Mouse (Mus musculus) heart, postnatal 4 days (tissue): ENCODE data around the gene Aatf. TPM values are rescaled to one million over a fixed set of nuclear protein-coding genes. Genes with fewer than 3 reads are reported as not detected.

Experiments used
- DNase-seq: peaks from one replicate; pipeline ENCODE4 v3.0.0; 2021
- total RNA-seq, 2 experiments: library from RNA; stranded (reverse); gene quantifications; 2 replicates each; pipeline ENCODE4 v1.2.3; 2021

Aatf gene
- total RNA-seq, 2 experiments from 2014 or later = 15.2 to 18.8 TPM

DNA sequence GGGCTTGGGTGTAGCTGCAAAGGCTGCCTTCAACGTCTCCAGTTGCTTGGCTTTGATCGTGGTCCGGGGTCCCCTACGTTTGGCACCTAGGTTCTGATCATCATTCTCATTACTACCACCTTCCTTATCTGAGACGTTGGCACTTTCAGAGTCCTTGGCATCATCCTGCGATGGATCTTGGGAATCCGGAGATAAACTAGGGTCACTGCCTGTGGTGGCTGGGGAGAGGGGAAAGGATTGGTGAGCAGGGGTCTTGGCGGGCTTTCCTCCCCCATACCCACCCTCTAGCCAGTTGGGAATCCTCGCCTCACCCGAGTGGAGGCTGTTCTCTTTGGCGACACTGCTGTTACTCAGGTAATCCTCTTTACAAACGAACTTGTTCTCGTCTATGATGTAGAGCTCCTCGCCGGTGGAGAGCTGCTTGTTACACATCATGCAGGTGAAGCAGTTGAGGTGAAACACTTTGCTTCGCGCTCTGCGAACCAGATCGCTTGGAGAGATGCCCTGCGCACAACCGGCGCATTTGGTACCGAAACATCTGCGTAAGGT, 8.5 kb upstream of the Aatf start:
- DNase-seq = no peak

DNA sequence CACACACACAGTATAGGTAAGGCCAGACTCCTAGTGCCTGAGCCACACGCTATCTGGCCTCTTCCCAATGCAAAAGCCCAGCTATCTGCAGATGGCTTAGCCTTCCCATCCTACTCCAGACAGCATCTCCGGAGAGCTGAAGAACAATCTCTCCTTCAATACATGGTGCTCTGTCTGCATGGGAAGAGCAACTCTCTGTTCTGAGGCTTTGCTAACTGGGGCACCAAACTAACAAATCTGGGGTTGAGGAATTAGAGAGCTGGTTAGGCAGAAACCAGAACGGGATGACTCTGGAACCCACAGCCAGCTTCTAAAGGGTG, 7.7 kb upstream of the Aatf start:
- no peak for DNase-seq

DNA sequence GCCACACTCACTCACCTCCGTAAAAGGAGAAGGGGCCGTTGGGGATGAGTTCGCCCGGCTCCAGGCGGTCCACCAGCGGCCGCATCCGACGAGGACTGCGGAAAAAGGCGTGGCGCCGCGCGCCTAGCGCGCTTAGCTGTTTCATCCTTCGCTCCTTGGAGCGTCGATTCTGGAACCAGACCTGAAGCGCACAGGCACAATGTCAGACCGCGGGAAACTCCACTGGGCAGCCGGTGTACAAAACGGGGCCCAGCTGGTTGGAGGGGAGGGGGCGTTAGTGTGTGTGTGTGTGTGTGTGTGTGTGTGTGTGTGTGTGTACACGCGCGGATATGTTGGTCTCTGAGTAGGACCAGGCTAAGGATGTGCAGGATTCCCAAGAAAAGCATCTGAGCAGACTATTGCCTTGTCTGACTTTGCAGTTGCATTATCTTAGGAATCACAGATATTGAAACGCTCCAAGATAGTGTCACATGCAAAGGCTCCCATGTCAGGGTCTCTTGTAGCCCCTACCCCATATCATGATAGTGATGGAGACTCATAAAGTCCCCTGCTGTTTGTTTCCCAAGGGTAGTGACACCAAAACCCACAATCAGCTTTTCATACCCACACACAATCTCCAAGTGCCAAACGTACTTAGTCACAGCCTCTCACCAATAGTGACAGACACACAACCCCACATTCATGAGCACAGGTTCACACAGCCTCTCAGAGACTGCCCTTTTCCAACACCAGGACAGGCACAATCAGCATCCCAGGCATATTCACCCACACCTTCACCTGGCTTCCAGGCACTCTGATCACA, 7.1 kb upstream of the Aatf start:
- no peak for DNase-seq

DNA sequence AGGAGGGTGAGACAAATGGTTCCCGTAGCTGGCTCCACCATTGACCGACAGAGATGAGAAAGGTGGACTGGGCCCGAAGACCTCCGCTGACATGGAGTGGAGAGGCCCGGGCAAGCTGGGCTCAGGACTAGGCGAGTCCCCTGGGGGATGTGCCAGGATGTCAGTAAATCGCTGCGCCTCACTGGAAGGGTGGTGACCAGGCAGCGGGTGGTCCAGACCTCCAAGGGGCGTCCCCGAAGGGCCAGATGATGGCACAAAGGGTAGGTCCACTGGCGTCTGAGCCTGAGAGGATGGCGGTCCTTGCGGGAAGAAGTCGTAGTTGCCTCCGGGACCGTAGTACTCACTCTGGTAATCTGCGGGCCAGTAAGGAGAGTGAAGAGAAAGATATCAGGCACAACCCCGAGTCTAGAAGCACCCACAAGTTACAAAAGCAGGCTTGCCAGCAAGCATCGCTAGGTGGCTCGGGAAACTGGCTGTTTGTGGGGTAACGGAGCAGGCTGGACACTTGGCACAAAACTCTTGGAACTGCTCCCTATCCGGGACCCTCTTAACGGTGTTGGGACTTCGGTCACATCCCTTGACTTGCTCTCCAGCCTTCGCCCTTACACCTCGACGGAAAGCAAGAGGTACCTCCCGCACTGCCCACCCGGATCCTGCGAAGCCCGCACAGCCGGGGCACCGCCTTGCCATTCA, 6.4 kb upstream of the Aatf start:
- no peak for DNase-seq

DNA sequence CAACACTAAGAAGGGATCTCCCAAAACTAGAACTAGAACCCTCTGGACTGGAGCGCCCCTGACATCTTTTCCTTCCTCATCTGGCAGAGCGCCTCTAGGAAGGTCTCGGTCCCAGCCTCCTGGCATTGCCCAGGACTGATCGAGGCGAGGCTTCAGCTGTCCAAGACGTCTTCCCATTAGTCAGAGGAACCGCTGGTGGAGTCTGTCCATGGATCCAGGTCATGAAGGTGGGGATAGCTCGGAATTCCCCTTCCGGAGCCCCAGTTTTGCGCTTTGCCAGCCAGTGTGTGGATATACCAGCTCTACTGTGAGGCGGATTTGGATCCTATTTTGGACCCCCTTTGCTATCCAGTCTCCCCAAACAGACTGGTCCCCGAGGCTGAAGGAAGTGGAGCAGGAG, 5.7 kb upstream of the Aatf start:
- DNase-seq = no peak

DNA sequence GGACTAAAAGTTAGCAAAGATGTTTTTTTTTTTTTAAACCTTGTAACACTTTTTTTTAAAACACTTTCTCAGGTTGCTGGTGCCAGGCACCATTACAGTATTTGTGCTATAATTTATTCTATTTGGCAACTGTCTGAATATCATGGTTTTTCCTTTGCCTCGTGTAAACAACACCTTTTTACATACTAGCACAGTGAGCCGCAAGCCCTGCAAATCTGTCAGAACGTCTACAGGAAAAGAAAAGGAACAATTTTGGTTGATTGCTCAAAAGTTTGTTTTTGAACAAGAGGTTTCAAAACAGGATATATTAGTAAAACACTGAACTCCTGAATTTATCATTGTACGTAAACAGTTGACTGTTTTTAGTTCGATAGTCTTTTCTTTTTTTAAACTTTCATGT, 4.9 kb upstream of the Aatf start:
- DNase-seq = no peak

DNA sequence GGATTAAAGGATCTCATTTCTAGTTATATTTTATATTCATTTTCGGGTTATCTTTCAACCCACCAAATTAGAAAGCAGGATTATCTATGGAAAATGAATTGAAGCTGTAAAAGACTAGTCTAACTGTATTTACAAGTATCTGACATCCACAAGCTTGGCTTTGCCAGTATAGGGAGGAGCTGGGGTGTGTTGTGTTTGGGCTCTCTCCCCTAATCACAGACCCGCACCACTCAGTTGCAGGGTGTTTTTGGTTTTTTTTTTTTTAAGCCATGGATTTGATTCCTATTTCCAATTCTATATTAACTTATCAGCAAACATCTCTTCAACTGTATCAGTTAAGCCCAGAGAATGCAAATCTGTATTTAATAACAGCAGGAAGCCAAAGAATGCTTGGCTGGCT, 4.1 kb upstream of the Aatf start:
- DNase-seq = no peak

DNA sequence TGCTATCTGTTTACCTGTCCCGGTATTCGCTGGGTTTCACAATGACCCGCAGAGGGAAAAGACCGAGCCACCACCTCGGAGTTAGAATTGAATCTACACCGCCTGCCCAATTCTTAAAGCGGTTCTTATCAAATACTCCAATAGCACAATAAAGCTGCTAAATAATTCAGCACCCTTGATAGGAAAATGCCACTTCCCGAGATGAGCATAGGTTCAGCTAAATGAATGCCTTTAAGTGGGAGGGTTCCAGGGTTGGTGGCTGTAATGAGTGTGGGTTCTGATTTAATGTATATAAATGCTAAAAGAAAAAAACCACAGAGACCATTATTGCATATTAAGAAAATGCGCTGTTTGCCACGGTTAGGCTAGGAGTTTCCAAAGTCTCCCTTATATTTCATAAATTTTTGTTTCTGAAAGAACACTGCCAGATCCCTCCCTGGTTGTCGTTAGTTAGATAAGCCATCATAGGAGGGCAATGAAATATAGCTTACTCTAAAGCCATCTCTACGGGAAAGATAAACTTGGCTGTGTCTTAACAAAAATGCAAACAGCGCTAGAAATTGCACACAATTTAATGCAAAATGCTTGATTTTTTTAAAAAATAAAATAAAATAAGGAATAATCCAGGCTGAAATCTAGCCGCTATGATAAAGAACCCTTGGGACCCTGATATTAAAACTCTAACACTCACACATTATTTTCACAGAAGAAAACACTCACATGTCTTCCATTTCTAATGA, 3.3 kb upstream of the Aatf start:
- no peak for DNase-seq

DNA sequence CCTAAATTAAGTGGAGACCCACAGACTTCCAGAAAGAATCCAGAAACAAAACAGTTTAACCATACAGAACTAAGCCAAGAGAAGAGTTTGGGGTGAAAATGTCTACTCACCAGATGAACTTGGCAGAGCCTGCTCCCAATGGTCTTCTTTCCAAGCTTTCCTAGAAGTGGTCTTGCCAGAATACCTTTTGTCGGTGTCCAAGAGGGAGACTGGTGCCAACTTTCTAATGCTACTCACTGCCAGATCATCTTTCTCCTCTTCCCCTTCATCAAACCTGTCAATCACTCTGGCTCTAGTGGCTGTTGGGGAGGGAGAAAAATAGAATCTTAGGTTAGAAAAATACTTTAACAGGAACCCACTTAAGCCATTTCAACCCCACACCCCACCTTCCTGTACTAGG, 1.3 kb downstream of the Aatf start:
- no peak for DNase-seq

DNA sequence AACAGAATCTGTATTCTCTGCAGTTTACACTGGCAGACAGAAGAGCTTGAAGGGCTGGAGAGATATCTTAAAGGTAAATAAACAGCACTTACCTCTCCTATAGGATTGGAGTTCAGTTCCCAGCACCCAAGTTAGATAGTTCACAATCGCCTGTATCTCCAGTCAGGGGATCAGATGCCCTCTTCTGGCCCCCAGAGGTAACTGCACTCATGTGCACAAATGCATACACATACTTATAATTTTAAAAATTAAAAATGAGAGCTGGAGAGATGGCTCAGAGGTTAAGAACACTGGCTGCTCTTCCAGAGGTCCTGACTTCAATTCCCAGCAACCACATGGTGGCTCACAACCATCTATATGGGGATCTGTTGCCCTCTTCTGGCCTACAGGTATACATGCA, 9.0 kb downstream of the Aatf start:
- DNase-seq = no peak

DNA sequence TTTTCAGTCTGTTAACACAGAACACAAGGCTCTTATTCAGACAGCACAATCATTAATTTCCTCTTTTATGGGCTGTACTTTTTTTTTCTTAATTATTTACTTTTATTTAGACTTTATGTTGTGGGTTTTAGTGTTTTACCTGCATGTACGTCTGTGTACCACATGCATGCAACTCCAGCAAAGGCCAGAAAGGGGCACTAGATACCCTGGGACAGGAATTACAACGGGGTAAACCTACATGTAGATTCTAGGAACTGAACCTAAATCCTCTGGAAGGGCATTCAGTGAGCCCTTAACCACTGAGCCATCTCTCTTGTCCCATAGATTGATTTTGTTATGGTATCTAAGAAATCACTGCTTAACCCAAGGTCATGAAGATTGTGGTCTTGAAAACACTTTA, 15.4 kb downstream of the Aatf start:
- DNase-seq = no peak

DNA sequence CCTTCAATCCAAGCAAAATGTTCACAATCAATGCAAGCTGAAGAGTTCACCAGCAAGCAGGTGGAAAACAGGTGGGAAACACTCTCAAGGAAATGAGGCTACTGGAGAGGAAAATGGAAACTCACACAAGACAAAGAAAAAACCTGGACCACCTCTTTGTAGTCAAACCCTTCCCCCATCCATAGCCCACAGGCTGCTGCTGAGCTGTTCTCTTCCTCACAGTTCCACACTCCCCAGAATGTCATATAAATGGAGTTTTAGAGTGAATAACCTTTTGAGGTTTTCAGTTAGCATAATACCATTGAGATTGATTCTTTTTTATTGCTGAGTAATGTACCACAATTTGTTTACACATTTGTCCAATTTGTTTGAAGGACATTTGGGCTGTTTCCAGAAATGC, 16.4 kb downstream of the Aatf start:
- no peak for DNase-seq

DNA sequence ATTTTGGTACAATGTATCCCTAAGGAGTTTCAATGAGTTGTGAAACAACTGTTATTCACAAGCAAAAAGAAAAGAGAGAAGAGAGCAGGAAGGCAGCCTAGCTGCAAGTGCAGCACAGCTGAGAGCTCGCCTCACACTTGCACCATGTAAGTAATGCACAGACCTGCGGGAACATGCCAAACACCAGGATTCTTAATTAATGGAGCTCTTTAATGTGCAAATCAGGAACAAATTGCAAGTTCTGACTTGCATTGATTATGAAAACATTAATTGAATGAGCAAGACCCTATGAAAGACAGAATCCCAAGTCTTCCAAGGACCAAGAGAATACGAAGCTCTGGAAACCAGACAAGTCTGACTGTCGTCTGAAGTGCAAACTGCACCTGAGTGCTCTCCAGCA, 17.5 kb downstream of the Aatf start:
- DNase-seq = no peak

DNA sequence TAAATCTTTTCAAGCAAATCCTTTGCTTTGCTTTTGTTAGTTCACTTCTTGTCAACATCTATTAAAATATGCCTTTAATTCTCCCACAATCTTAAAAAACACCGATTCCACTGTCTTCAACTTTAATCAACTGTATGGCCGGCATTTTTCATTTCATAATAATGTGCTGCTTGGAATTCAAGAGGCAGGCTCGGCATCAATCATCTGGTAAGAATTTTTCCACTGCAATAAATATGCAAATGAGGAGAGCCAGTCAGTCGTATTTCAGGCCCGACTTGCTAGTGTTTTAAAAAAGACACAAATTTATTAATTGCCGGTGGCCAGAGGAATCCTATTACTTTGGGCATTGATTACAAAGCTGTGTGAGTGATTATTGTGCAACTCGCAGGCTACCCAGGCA, 31.7 kb downstream of the Aatf start:
- DNase-seq = no peak

DNA sequence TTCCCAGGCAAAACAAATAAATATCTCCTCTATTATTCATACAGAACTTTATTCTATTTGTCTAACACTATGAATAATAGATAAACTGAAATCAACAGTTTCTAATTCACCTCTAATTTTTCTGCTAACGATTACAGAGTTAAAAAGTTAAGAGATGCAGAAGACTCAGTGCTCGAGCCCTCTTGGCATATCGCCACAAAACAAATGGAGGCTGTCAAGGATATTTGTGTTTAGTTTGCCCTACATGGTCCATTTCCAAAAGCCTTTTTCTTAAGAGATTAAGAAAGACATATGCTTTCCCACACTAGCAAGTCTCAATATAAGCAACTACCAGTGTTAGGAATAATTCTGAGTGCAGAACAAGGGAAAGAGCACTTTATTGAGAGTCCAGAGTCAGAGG, 32.9 kb downstream of the Aatf start:
- DNase-seq = peak; percentile 5

DNA sequence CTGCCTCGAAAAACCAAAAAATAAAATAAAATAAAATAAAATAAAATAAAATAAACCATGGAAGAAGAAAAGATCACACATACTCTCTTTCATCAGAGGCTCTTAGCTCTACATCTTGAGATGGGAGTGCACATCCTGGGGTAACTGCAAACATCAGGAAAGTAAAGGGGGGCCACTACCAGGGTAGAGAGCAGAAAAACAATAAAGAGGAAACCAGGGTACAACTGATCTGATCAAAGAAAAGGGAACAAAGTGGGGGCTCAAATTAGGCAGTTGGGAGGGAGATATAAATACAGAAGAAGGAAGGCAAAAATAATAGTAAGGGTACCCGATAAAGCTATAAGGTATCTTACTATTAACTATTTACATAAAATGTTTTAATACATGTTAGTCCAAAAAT, 36.7 kb downstream of the Aatf start:
- DNase-seq = no peak

DNA sequence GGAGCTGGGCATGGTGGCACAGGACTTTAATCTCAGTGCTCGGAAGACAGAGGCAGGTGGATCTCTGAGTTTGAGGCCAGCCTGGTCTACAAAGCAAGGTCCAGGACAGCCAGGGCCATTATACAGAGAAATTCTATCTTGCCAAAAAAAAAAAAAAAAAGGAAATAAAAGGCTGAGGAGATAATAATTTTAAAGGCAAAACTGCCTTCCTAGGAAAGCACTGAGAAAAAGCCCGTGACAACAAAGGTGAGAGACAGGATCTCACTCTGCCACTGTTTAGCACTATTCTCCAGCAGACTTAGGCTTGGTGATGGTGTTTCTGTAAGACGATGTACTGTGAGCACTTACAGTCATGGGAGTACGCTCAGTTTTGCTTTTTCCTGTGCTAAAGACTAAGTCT, 37.3 kb downstream of the Aatf start:
- no peak for DNase-seq

DNA sequence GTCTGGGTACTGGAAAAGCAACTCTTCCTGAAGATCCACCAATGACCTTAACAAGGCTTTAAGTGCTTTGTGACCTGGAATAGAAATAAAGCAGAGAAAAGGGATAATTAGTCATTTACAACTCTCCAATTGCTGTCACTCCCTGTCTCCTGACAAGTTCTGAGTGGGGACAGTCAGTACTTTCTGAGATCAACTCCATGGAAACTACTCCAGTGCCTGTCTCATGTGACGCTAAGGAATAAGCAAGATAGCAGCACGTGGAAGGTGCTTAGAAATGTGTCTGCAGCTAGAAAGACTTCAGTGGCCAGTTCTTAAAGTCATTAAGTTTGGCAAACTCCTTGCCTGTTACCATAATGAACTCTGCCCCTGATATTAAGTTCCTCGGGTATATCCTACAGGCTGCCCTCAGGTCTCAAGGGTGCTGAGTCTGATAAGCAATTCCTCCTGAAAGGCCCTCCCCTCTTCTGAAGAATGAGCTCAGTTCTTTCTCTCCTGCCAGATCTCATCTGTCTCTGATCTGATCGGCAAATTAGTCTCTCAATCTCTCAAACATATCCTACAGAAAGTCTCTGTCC, 40.1 kb downstream of the Aatf start:
- DNase-seq = no peak

DNA sequence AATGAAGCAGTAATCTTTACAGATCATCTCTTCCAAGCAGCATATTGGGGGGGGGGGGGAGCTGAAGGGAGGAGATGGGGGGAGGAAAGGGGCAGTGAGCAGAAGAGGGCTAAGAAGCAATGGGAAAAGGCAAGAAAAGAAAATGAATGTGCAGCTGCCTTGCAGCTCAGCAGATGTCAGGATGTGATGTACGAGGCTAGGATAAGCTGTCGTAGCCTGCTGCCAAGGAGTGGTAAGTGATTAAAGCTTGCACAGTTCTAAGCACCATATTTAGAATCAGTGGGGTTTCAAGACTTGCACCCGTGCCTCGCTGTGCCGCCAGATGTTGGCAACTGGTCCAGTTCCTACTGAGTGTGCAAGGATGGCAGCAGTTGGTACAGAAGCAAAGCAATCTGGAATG, 48.8 kb downstream of the Aatf start:
- no peak for DNase-seq

DNA sequence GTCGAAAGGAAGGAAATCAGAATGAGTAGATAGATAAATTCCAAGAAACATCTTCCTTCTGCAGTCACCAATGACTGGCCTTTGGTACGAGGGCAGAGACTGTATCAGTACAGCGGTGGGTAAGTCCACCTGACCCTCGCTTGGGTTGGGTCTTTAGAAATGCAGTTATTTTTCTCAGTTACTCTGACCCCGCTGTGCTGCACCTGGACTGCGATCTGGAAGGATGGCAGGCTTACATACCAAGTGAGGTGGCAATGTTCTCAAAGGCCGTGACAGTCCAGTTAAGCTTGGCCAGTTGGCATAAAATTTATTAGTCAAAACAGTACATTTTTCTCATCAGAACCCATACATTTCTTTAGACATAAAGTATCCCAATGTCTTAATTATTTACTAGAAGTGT, 59.4 kb downstream of the Aatf start:
- DNase-seq = no peak

DNA sequence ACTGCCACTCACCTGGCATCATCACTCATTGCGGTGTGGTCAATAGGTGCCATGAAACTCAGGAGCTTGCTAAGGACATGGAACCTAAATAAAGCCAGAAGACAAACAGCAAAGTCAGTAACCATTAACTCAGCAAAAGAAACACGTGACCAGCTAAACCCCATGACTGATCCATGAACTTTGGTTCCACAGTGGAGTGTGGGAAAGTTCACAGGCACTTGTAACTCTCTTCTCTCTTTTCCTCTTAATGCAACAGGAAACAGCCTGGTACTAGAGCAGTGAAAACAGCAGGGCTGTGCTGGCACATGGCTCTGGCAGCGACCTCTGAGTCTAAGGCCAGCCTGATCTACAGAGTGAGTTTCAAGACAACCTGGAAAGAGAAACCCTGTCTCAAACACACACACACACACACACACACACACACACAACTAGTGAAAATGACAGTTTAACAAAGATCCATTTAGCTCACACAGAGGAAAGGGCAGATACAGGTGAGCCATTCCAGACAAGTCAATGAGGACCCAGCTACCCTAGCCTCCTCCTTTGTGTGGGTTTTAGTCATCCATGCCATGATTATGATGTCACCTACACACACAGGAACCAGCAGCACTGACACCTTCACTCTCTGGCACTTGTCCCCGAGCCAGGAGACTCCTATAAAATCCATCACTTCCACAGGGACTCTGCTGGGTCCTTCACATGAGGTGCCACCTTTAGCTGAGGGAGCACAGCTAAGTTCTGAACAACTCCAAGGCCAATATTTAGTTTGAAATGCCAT, 70.6 kb downstream of the Aatf start:
- DNase-seq = no peak

DNA sequence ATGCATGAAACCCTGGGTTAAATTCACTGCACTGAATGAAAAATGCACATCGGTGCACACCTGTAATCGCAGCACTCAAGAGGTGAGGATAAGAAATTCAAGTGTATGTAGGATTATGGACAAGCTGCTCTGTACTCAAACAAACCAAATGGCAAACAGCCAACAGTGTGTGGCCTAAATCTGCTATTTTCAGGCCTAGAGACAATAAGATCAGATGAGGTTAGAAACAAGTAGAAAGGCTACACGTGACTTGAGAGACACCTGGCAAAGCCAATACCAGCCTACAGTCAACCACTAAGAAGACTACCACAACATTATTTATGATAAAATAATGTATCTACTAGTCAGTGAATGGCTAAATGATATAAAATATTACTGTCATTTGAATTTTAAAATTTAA, 72.9 kb downstream of the Aatf start:
- DNase-seq = no peak
